21 mouse cellular contexts compared by ENCODE assay signal in the genomic region with DNA sequence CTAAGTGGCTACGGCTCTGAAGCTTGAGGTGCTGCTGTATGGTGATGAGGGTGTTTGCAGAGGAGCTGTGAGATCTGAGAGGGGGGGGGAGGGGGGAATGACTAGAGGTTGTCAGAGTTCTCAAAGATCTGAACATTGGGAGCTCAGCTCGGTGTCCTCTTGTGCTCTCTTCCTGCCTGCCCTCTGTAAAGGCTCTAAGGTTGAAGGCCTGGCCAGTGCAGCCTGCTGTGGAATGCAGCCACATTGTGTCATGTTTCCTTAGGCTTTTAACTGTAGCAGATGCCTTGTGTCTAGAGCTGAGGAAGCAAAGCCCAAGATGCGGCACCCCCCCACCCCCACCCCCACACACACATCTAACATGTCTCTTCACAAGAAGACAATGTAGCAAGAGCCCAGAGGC. TPM values are rescaled to one million over a fixed set of nuclear protein-coding genes. Genes with fewer than 3 reads are reported as not detected.
DNase-seq lines count a peak whose midpoint lies in the region; ATAC-seq and TF ChIP-seq lines count a peak whose summit lies in the region.
"Had no signal": no experiment of that assay in that cellular context is flagged by ENCODE, and none has a peak within 500 bp of the region (broad histone marks: within the 10 kb centered on the region; RNA-seq: fewer than 3 reads in every experiment).

No protein-coding gene starts in this region.

- ATAC-seq in kidney, postnatal 0 days (replicated peaks; ENCODE audit: low FRiP score, low read depth) = 0 out of 2 replicates have a peak, but pooled peaks have one; percentile 35
- no peak for ATAC-seq in neural tube, embryonic 13.5 days (ENCODE audit: low read depth)
- ATAC-seq: activated CD4-positive, CD25-positive, alpha-beta regulatory T cell, adult 4 months; forebrain, embryonic 13.5 days; forebrain, postnatal 0 days; hindbrain, embryonic 16.5 days; Patski had no signal

- no peak overlapping the region for H3K27ac ChIP-seq in kidney, postnatal 0 days
- no peak overlapping the region for H3K27ac ChIP-seq in kidney, adult 2 months (ENCODE audit: insufficient read depth, low read depth, low read length)
- peak overlapping the region; percentile 3; the same call in 1 of the 2 replicates for H3K27ac ChIP-seq in neural tube, embryonic 13.5 days (replicated peaks)
- H3K27ac ChIP-seq in thymus, adult 2 months (ENCODE audit: control insufficient read depth, insufficient read depth, low read length) = no peak overlapping the region
- H3K27ac ChIP-seq: forebrain, embryonic 13.5 days; heart, embryonic 15.5 days; hindbrain, embryonic 12.5 days had no signal

- no peak overlapping the region for H3K4me2 ChIP-seq in kidney, postnatal 0 days (ENCODE audit: low read length)
- no peak overlapping the region for H3K4me2 ChIP-seq in neural tube, embryonic 13.5 days
- H3K4me2 ChIP-seq: forebrain, embryonic 13.5 days; heart, embryonic 15.5 days; hindbrain, embryonic 12.5 days had no signal

- H3K27me3 ChIP-seq in kidney, postnatal 0 days (ENCODE audit: insufficient read depth, low read length) = no peaks in the 10 kb centered on the region
- no peaks in the 10 kb centered on the region for H3K27me3 ChIP-seq in kidney, adult 2 months (replicated peaks; ENCODE audit: control insufficient read depth, insufficient read depth, low read length)
- H3K27me3 ChIP-seq in neural tube, embryonic 13.5 days = no peaks in the 10 kb centered on the region
- H3K27me3 ChIP-seq in thymus, adult 2 months (ENCODE audit: control insufficient read depth, insufficient read depth, low read length) = no peaks in the 10 kb centered on the region
- H3K27me3 ChIP-seq: CH12.LX; forebrain, embryonic 13.5 days; heart, embryonic 15.5 days; hindbrain, embryonic 12.5 days; Patski had no signal

- peaks cover 15% of the 10 kb centered on the region; the same call in 1 of the 2 replicates for H3K36me3 ChIP-seq in kidney, postnatal 0 days (ENCODE audit: insufficient read depth, low read length)
- H3K36me3 ChIP-seq in kidney, adult 2 months (ENCODE audit: control insufficient read depth, insufficient read depth, low read length) = no peaks in the 10 kb centered on the region; the same call in none of the 2 replicates
- H3K36me3 ChIP-seq in neural tube, embryonic 13.5 days = peaks cover 79% of the 10 kb centered on the region
- peaks cover 24% of the 10 kb centered on the region for H3K36me3 ChIP-seq in thymus, adult 2 months (ENCODE audit: control insufficient read depth, insufficient read depth, low read length)

- TF ChIP-seq CTCF in kidney, postnatal 0 days (IDR thresholded peaks at IDR 0.05; ENCODE audit: low read depth) = no peak
- TF ChIP-seq CTCF in kidney, adult 2 months (conservative IDR thresholded peaks at IDR 0.05; ENCODE audit: insufficient read depth, insufficient read length, low read depth, low read length) = no peak
- no peak for TF ChIP-seq CTCF in thymus, adult 2 months (IDR thresholded peaks at IDR 0.05; ENCODE audit: borderline replicate concordance, control insufficient read depth, extremely low read depth, insufficient read depth, low read length, poor library complexity)

- no peak for TF ChIP-seq POLR2A in kidney, adult 2 months (IDR thresholded peaks at IDR 0.05; ENCODE audit: low read depth, low read length)
- TF ChIP-seq POLR2A in thymus, adult 2 months (IDR thresholded peaks at IDR 0.05; ENCODE audit: control insufficient read depth, extremely low read depth, insufficient read depth, low read length, poor library complexity) = no peak

- no peak overlapping the region for H3K9ac ChIP-seq in kidney, postnatal 0 days (ENCODE audit: low read depth, low read length)
- H3K9ac ChIP-seq in neural tube, embryonic 13.5 days = no peak overlapping the region
- H3K9ac ChIP-seq: forebrain, embryonic 13.5 days; forebrain, postnatal 0 days; heart, embryonic 15.5 days; hindbrain, embryonic 12.5 days had no signal

- DNase-seq in heart, adult 11 months = peak; percentile 61
- DNase-seq in heart, postnatal 10 days = no peak
- peak; percentile 31 for DNase-seq in kidney, postnatal 0 days (ENCODE audit: low spot score)
- no peak for DNase-seq in kidney, adult 2 months
- no peak for DNase-seq in neural tube, embryonic 10.5 days (ENCODE audit: extremely low spot score, low spot score)
- DNase-seq in thymus, adult 2 months = no peak
- DNase-seq: adrenal gland, postnatal 14 days; cerebellum, adult 11-12 months; cerebellum, adult 9-10 months; cerebellum, postnatal 25 days; forebrain, postnatal 0 days; gastrocnemius, postnatal 14 days; heart, postnatal 4 days had no signal

- H3K4me1 ChIP-seq in kidney, postnatal 0 days (replicated peaks; ENCODE audit: insufficient read depth, low read length) = no peaks in the 10 kb centered on the region
- H3K4me1 ChIP-seq in kidney, adult 2 months (ENCODE audit: control insufficient read depth, insufficient read depth, low read length) = no peaks in the 10 kb centered on the region; the same call in 1 of the 2 replicates
- no peaks in the 10 kb centered on the region for H3K4me1 ChIP-seq in neural tube, embryonic 13.5 days (replicated peaks)
- H3K4me1 ChIP-seq in thymus, adult 2 months (replicated peaks; ENCODE audit: control insufficient read depth, insufficient read depth, low read length) = peaks cover 5% of the 10 kb centered on the region; the same call in 1 of the 2 replicates
- H3K4me1 ChIP-seq: forebrain, embryonic 13.5 days; heart, embryonic 15.5 days; hindbrain, embryonic 12.5 days had no signal

- intact Hi-C loops in heart, postnatal 10 days (cut with DNase I) = no loop called here

- WGBS in kidney, postnatal 0 days = 58% methylated on average over 3 of the region's 3 CpGs
- WGBS in kidney, adult 2 months = 55% methylated on average over 3 of the region's 3 CpGs
- 86% methylated on average over 3 of the region's 3 CpGs for WGBS in neural tube, embryonic 13.5 days
- 82% methylated on average over 3 of the region's 3 CpGs for whole genome bisulfite sequencing in thymus, adult 2 months

- no peak overlapping the region for H3K4me3 ChIP-seq in kidney, postnatal 0 days (replicated peaks; ENCODE audit: low read depth, low read length)
- H3K4me3 ChIP-seq in kidney, adult 2 months (ENCODE audit: insufficient read depth, low read depth, low read length) = no peak overlapping the region
- no peak overlapping the region for H3K4me3 ChIP-seq in neural tube, embryonic 13.5 days
- H3K4me3 ChIP-seq in thymus, adult 2 months (ENCODE audit: control insufficient read depth, insufficient read depth, low read length) = no peak overlapping the region
- H3K4me3 ChIP-seq: forebrain, embryonic 13.5 days; heart, embryonic 15.5 days; hindbrain, embryonic 12.5 days had no signal

- H3K9me3 ChIP-seq in kidney, postnatal 0 days (replicated peaks; ENCODE audit: low read length) = no peaks in the 10 kb centered on the region
- no peaks in the 10 kb centered on the region for H3K9me3 ChIP-seq in neural tube, embryonic 13.5 days
- H3K9me3 ChIP-seq: forebrain, embryonic 13.5 days; heart, embryonic 15.5 days; hindbrain, embryonic 12.5 days had no signal

RNA-seq across cellular contexts. Expression of gene Cnih4, which starts 23.9 kb away (rescaled TPM):
- total RNA-seq in heart, postnatal 10 days (2021) = 10 to 100 TPM; 48.9 to 52.2 TPM
- 121 and 123 TPM in 2 replicates for polyA plus RNA-seq in kidney, postnatal 0 days (2015; fragmentation: Nextera tagmentation; extraction: Ambion mirVana)
- 18.0 and 26.1 TPM in 2 replicates for polyA plus RNA-seq in kidney, adult 2 months (2012; rRNA removed)
- 61.0 and 65.5 TPM in 2 replicates for polyA plus RNA-seq in neural tube, embryonic 13.5 days (2015; fragmentation: Nextera tagmentation; extraction: Ambion mirVana)
- polyA plus RNA-seq in thymus, adult 2 months (2012; rRNA removed) = 12.6 and 17.1 TPM in 2 replicates

RNA-seq across cellular contexts. Expression of gene Nvl, which starts 24.4 kb away (rescaled TPM):
- total RNA-seq in heart, postnatal 10 days (2021) = 10 to 100 TPM; 10.4 to 10.6 TPM
- 20.3 and 20.4 TPM in 2 replicates for polyA plus RNA-seq in kidney, postnatal 0 days (2015; fragmentation: Nextera tagmentation; extraction: Ambion mirVana)
- polyA plus RNA-seq in kidney, adult 2 months (2012; rRNA removed) = 6.3 and 6.6 TPM in 2 replicates
- polyA plus RNA-seq in neural tube, embryonic 13.5 days (2015; fragmentation: Nextera tagmentation; extraction: Ambion mirVana) = 38.8 and 40.4 TPM in 2 replicates
- polyA plus RNA-seq in thymus, adult 2 months (2012; rRNA removed) = 21.7 and 24.5 TPM in 2 replicates

RNA-seq across cellular contexts. Expression of gene Wdr26, which starts 43.4 kb away (rescaled TPM):
- 100 to 1,000 TPM; 135 to 147 TPM for total RNA-seq in heart, postnatal 10 days (2021)
- polyA plus RNA-seq in kidney, postnatal 0 days (2015; fragmentation: Nextera tagmentation; extraction: Ambion mirVana) = 39.8 and 40.4 TPM in 2 replicates
- 28.5 and 32.1 TPM in 2 replicates for polyA plus RNA-seq in kidney, adult 2 months (2012; rRNA removed)
- 39.3 and 45.9 TPM in 2 replicates for polyA plus RNA-seq in neural tube, embryonic 13.5 days (2015; fragmentation: Nextera tagmentation; extraction: Ambion mirVana)
- polyA plus RNA-seq in thymus, adult 2 months (2012; rRNA removed) = 62.4 and 74.9 TPM in 2 replicates

Comparison
In these comparisons a context has a peak if more than half of its experiments do, and no peak if none do; other contexts are left out.
1. DNase-seq: peak in heart, adult 11 months (single experiment) and kidney, postnatal 0 days (single experiment); none in heart, postnatal 10 days (0 of 2), kidney, adult 2 months (single experiment), neural tube, embryonic 10.5 days (single experiment) and thymus, adult 2 months (single experiment).